Mouse (Mus musculus) heart, adult 11 months (tissue): ENCODE data around the gene Tmigd3.
"Not testable (repeated sequence)": the region's sequence is repeated elsewhere in the genome, so short reads cannot be mapped to it uniquely, and the experiment has no call there.

Experiments
- DNase-seq: peaks from one replicate; pipeline ENCODE4 v3.0.0; 2022

Tmigd3 gene

DNA sequence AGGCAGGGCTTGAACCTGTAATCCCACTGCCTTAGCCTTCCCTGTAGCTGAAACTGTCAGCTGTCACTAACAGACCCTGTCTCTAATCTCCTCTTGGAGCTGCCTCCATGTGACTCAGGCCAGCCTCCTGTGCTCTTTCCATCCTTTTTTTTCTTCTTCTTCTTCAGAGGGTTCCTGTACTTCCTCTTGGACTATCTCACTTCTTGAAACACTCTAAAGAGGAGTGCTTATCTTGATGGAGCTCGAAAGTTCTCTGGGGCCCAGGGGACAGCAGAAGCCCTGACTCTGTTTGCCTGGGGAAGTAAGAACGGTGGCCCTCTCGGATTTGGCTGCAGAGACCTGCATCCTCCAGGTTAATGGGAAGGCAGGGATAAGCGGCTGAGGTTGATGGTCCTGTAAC, 33.5 kb downstream of the Tmigd3 start:
- DNase-seq = peak; percentile 71

DNA sequence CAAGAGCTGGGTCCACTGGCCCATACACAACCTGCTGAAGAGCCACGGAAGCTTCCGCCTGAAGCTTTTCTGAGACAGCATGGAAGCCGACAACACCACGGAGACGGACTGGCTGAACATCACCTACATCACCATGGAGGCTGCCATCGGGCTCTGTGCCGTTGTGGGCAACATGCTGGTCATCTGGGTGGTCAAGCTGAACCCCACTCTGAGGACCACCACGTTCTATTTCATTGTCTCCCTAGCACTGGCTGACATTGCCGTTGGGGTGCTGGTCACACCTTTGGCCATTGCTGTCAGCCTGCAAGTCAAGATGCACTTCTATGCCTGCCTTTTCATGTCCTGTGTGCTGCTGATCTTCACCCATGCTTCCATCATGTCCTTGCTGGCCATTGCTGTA, 34.0 kb downstream of the Tmigd3 start:
- peak; percentile 86 for DNase-seq

DNA sequence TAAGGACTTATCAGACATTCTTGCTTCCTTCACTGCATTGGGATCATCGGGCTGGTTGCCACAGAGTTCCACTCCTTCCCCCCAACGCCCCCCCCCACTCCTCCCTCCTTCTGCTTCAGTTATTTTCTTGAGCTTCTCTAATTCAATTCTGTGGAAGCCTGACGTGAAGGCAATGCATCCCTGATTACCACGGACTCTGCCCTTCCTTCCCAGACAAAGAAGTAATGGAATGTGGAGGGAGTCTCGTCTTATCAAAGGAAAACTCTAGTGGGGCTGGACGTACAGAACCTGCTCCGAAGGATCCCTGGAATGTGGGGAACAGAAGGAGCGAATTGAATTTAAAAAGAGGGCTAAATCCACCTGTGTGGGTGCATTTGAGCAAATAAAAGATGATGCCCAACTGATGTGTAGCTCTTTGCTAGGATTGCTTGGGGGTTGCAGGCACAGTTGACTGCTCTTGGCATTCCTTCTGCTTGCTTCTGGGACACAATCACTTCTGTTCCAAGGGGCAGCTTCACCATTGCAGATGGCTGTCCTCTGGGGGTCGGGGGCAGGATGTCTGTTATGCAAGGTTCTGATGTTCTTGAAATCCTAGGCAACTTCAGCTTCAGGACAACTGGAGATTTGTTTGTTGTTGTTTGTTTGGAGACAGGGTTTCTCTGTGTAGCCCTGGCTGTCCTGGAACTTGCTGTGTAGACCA, 37.4 kb downstream of the Tmigd3 start:
- peak; percentile 82 for DNase-seq

DNA sequence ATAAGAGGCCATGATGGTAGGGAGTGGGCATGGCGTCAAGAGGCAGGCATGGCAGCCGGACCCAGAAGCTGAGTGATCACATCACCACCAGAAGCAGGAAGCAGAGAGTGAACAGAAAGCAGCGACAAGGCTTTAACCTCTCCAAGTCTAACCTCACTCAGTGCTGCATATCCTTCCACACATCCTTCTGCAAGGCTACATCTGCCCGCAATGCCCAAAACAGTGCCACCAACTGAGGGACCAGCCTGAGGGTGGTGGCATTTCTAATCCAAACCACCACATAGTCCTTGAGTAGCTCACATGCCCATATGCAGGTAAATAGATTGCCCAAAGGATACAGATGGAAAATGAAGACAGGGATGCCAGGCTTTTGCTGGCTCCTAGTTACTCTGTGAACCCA, 38.3 kb downstream of the Tmigd3 start:
- peak; percentile 73 for DNase-seq

DNA sequence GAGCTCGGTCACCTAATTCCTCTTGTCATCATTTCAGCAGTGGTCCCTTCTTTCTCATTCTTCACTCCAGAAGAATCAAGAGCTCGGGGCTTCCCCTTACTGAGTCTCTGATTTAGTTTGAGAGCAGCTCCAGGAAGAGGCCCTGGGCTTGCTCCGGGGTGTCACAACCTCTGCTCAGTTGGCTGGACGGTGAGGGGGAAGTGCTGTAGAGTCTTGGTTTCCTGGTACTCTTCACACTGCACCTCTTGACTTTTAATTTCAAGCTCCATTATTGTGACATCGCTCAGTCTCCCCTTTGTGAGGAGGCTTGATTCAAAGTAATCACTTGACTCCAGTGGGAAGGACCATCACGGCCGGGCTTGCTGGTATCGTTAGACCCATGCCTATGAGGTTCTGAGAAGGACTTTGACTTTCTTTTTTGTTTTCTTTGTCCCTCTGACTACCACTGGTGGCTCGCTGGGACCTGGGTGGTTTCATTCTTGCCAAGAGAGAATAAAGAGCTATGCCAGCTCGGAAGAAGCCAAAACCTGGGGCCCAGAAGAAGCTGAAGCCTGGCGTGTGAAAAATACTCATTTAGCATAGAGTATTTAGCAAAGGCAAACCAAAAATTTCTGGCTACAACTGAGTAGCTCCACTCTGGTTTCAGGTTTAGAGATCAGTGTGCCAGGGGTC, 40.0 kb downstream of the Tmigd3 start:
- peak; percentile 76 for DNase-seq

DNA sequence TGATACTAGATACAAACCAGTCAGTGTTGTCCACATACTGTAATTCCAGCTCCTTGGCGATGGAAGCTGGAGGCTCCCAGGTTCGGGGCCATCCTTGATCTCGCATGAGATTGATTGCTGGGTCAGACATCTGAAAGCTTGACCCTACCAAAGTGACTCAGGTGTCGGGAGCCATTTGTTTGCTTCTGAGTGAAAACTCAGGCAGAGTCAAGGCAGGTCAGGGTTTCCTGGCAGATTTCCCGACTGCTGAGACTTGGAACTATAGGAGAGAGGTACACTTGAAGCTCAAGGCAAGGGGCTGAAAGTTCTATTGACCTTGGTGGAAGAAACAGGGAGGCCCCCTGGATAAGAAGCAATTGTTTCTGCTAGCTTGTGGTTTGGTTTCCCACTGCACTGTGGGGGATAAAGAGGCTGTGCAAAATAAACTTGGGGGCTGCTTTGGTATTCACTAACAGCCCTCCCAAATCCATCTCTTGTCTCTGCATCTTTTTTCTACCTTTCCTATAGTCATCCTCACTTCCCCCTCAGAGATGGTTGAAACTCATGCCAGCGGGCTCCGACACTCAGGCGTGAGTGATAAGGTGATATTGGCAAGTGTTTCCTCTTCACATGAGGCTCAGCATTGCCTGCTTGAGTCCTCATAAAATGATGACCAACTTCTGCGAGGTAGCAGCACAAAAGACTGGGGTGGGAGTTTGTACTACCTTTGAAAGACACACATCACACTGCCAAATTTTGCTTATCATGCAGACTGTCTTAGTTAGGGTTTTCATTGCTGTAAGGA, 41.6 kb downstream of the Tmigd3 start:
- no peak for DNase-seq

DNA sequence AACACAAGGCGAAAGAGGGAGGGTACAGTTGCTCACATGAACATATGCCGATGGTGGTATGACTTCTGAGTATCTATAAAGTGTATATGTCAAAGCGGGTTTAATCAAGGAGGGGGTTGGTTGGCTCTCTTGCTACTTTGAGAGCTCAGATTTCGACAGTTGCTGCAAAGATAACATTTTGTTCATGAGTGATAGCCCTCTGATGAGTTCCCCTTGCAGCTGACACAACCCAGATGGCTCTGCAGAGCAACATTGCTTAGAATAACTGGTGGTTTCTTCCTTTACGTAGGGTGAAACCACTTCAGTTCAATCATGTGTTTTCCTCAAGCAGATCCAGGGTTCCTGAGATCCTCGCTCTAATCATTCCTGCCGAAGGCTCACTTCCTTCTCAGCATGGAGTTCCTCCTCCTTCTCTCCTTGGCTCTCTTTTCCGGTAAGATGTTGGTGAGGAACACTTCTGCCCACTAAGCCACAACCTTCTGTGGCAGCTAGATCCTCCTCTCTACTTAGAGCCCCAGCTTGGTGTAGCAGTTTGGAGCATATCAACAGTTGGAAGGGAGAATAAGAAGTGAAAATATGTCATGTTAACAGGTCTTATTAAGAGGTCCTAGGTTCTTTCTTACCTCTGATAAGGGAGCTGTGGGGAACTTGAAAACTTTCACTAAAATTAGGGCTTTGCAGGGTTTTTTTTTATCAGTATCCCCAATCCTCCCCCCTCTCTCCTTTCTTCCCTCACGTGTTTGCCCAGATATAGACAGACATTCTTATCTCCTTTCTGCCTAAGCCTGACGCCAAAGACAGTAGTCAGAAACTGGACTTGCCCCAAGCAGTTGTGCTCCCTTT, 43.4 kb downstream of the Tmigd3 start:
- no peak for DNase-seq

DNA sequence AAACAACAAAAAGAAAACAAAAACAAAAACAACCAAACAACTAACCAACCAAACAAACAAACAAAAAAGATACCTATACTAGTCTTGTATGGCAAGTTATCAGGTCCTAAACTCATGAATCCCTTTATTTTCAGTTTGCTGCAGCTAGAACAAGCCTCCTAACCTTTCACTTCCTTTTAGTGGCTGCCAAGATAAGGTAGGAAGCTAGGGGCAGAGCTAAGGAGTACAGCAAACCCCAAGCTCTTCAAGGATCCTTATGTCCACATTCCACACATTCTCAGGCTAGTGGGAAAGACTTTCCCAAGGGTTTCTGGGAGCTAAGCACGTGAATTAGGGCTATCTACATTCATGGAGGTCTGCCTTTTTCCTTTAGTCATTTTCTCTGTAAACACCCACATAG, 44.6 kb downstream of the Tmigd3 start:
- no peak for DNase-seq

DNA sequence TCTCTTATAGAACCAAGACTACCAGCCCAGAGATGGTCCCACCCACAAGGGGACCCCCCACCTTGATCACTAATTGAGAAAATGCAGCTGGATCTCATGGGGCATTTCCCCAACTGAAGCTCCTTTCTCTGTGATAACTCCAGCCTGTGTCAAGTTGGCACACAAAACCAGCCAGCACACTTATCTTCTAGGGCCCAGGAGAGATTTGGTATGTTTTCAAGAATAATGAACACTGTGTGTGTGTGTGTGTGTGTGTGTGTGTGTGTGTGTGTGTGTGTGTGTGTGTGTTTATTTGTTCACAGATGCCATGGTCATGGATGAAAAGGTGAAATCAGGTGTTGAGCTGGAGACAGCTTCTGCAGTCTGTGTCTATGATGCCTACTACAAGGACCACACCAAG, 45.8 kb downstream of the Tmigd3 start:
- DNase-seq = not testable (repeated sequence)

DNA sequence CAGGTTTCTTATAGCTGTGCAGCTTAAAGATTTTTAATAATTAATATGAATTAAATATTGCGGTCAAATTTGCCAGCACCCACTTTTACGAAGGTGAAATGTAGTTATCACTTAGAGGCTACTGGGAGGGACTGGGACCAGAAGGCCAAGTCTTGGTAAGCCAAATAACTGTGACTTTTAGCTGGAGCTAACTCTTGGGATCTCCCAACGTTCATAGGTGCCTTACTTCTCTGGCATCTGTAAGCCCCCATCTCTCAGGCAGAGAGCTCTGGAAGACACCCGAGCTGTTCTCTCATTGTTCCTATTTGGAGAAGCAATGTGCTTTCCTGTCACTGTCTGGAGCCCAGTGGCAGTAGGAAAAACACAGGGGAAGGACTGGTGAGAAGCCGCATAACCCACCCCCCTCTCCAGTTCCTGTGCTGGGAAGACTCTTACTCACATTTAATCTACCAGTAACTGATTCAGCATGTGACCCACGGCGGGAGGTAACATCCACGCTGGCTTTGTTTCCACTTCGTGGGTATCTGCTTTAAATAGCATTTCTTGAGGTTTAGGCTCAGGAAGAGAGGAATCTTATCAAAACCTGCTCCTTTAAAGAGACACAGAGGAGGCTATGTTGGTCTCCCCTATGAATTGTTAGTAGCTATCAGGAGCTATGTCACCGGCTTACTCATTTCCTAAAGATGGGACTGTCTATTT, 47.1 kb downstream of the Tmigd3 start:
- peak; percentile 71 for DNase-seq

DNA sequence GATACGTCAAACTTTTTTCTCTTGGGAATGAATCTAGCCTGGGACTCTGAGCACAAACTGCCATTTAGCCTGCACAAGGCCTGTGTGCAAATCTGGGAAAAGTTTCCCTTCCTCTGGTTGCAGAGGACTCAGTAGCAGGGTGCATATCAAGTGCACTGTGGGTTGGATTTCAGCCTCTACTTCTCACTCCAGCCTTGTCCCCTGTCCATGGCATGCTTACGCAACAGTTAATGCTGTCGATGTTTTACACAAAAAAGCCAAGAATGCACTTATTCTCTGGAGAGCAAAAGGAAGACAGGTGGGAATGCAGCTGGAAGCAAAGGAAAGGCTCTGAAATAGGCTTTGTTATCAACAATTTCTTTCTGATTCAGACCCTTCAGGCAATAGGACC, 47.6 kb downstream of the Tmigd3 start:
- DNase-seq = peak; percentile 30

DNA sequence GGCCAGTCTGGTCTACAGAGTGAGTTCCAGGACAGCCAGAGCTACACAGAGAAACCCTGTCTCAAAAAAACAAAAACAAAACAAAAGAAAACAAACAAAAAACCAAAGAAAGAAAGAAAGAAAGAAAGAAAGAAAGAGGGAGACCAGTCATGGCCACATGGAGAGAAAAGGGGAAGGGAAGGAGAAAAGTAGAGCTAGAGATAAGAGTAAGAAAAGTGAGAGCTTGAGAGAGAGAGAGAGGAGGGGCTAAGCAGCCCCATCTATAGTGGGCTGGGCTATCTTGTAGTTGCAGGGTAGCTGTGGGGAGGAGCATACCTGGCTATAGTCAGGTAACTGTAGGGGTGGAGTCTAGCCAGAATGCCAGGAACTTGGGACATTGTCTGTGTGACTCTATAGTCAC, 50.0 kb downstream of the Tmigd3 start:
- peak; percentile 15 for DNase-seq

DNA sequence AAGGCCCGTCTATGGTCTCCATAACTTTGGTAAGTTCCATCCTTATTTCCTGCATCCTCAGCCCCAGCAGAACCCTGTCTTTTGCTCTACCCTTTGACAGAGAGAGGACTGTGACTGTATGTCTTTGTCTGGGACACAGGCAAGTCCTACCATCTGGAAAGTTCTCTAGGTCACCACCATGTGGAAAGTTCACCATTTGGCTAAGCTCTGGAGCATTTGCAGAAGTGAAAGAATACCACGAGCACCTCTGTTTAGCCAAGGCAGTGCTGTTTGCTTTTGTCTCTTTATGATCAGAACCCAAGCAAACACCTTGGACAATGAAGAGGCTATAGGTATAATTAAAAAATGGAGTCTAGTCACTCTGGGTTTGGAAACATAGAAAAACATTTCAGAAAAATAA, 51.3 kb downstream of the Tmigd3 start:
- no peak for DNase-seq

DNA sequence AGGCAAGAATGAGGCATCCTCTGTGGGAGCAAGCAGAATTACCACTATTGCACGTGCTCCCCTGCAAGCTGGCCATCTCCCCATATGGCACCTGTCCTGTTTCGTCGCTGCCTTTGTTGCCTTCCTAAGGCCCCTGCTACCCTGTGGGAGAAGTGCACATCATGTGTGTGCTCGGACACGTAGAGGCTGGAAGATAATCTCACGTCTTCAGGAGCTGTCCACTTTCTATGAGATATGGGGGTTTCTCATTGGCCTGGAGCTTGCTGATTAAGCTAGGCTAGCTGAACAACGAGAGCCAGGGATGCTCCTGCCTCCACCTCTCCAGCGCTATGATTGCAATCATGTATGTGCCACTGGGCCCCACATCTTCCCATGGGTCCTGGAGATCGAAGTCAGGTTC, 53.9 kb downstream of the Tmigd3 start:
- peak; percentile 42 for DNase-seq

DNA sequence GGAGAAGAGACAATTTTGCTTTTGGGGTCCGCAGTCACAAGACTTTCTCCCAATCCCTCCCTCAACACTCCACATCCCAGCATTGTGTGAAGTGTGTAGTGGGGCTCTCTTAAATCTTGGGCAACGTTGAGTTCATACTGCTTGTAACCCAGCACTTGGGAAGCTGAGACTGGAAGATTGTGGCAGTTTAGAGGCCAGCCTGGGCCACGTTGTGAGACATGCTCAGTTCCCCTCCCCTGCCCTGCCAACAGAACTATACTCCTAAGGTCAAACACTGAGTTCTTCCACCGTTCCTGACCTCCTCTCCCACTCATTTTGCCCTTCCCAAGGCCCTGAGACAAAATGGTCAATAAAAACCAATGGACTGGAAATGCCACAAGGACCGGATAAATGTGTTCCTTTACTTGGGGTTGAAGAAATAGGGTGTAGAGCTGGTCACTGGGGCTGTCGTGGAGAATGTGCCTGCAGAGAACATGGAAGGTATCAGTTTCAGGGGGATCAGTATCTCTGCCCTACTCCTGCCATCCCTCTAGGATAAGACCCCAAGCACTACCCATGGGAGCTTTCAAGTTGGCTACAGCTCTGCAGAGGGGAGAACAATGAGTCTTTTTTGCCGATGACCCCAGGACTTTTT, 57.0 kb downstream of the Tmigd3 start:
- peak; percentile 57 for DNase-seq

DNA sequence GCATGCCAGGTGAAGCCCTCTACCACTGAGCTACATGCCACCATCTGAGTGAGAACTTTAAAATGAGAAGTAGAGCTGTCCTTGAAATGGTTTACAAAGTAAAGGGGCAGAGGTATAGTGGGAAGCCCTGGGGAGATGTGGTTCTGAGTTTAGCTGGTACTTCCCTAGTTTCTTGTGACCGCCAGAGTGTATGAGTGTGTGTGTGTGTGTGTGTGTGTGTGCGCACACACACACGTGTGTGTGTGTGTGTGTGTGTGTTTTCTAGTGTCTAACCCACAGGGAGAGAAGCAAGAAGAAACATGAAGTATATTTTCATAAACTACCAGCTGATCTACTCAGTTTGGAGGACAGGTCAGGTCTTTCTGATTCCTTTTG, 57.5 kb downstream of the Tmigd3 start:
- peak; percentile 48 for DNase-seq

DNA sequence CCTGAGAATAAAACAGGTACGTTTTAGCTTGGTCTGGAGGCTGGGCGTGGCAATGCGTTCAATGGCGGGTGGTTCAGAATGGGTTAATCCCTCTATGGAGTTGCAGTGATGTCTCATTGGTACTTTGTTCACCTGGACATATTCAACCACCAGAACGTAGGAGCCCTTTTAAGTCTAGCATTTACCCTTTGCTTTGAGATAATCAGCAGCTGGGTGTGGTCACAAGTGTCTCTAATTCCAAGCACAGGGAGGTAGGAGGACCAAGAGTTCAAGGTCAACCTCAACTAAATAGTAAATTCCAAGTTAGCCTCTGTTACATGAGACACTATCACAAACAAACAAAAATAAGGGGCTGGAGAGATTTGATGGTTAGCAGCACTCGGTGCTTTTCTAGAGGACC, 58.1 kb downstream of the Tmigd3 start:
- no peak for DNase-seq

DNA sequence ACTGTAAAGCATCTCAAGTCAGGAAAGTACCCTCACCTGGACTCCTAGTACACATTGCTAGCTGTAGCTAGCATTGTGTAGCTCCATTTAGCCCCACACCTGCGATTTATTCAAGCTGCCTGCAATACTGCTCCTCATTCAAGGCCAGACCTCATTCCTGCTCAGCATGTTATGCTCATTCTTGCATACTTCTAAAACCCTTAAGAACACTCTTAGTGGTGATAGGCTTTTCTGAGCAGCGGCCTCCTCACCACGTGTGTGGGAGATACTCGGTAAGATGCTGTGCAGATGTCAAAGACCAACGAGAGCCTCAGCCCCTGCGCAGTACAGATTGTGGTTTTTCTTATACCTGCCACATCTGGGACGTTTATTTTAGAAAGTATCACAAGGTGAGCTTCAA, 59.1 kb downstream of the Tmigd3 start:
- peak; percentile 17 for DNase-seq

DNA sequence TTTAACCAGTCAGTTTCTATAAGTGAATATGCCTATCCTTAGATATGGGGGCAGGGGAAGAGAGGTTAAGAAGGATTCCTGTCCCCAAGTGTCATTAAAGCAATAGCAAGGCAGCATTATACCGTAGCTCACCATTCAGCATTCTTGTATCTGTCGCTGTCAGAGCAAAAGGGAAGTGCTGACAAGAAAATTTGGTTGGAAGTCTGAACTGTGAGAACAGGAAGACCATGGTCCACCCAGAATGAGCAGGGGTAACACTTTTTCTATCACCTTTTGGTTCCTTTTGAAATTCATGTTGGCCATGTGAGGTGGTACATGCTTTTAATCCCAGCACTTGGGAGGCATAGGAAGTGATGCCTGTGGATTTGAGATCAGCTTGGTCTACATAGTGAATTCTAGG, 60.4 kb downstream of the Tmigd3 start:
- DNase-seq = peak; percentile 76

DNA sequence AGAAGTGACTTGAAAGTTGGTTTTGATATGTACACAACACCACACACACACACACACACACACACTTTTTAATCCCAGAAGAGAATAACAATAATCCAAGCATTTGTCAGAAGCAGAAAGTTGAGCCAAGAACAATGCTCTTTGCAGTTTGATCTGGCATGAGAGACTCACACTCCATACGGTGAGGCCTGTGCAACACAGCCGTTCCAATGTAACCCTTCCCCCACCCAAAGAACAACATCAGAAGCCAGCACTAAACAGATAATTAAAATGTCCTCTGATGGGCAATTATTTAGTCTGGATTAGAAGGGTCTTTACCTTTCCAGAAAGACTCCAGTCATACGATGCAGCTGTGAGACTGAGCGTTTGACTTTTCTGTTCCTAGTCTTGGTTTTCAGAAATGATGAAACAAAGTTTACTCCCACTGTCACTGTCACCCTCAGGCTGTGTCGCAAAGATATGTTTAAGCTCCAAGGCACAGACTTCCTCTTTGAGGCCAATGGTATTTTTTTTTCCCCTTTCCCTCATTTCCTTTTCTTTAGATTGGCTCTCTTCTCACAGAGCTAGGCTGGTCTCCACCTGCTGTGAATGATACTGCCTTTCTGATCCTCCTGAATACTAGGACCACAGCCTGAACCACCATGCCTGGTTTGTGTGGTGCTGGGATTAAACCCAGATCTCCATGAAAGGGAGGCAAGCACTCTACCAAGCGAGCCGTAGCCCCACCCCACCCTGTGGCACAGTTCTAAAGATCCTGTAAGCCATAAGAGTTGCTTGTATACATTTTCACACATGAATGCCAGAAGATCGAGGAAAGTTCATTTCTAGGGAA, 61.8 kb downstream of the Tmigd3 start, which contains the start of gene I830077J02Rik:
TSS of gene I830077J02Rik (minus strand) at position 425 of the 832 bp plus-strand sequence.
- peak; percentile 88 for DNase-seq

DNA sequence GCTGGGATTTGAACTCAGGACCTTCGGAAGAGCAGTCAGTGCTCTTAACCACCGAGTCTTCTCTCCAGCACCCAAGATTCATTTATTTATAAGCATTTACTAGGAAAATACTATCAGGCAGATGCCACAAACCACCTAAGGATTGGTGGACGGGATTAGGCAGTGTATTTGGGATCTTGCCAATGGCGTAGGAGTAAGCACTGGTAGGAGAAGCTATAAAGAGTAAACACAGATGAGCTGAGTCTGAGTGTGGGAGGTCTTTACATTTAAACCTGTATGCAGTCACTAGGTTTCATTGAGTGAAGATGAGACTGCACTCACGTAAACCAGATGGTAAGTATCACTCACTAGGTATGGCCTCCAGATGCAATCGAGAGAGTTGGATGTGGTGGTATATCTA, 63.2 kb downstream of the Tmigd3 start:
- DNase-seq = peak; percentile 36
